Mouse (Mus musculus): ENCODE data around the gene Lemd2.

DNA sequence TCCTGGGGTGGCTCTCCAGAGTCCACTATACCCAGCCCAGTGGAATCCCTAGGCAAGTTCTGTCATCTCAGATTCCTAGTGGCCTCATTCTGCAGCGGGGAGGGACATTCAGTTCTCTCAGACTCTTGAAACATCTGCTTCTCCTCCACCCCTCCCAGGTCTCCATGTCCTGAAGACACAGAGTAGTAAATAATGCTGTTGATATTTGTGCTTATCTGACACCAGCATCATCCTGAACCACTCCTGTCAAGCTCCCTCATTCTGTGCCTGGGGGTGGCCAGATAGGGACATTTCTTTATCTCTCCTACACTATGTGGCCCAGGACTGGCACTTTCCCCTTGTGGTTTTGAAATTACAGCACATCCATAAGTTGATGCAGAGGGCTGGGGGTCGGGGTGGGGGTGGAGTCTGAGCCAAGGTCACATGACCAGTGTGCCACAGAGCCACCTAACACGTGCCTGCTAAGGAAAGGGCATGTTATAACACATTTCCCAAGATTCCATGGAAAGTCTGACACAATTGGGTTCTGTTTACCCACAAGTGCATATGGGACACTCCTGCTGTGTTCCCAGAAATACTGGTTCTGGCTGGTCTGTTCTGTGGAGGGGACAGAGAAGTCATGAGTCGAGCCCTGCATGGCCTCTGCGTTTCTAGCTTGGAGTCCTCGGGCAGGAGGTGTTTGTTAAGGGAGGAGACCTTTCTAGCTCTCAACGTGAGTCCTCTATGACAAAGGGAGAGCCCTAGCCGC is 51.1 kb downstream of the Lemd2 start:
- no peak for TF ChIP-seq CTCF (IDR thresholded peaks at IDR 0.05; ENCODE audit: extremely low read depth, insufficient read depth, low read length)
- no peak for TF ChIP-seq POLR2A (IDR thresholded peaks at IDR 0.05; ENCODE audit: extremely low read depth, insufficient read depth, low read length)

Measured in cortical plate, adult 2 months (tissue).